Mouse (Mus musculus) left cerebral cortex, postnatal 36 days (tissue): ENCODE data around the gene Prkn. TPM values are rescaled to one million over a fixed set of nuclear protein-coding genes. Genes with fewer than 3 reads are reported as not detected.

ENCODE experiments used
- total RNA-seq, 2 experiments: library from RNA; stranded (reverse); gene quantifications; 2 replicates each; pipeline ENCODE4 v1.2.3; 2021

The Prkn gene
- total RNA-seq, 2 experiments from 2014 or later, result 15.0 to 20.2 TPM

Other genes starting within 250 kb of the Prkn start
- gene Pacrg, start 73 bp upstream of the Prkn start, total RNA-seq, result 10 to 100 TPM; 16.1 to 16.8 TPM